Mouse (Mus musculus): ENCODE results near the gene Elmo1.

GRCm38 (mm10) chr13:20316139-20316538, 225.7 kb downstream of the Elmo1 start:
- TF ChIP-seq GATA1 (IDR thresholded peaks at IDR 0.05; ENCODE audit: borderline replicate concordance, low read length): no peak
- no peak for TF ChIP-seq FLI1 (IDR thresholded peaks at IDR 0.05; ENCODE audit: low read length)

Measured in megakaryocyte, embryonic 14.5 days (primary cell).